ENCODE assay signal across 13 mouse cellular contexts in genomic region chr6:147022375-147023132, GRCm38 (mm10). TPM values are rescaled to one million over a fixed set of nuclear protein-coding genes. Genes with fewer than 3 reads are reported as not detected.
A peak's percentile ranks its signal among the peaks of the same experiment; 100 is the strongest.
DNase-seq lines count a peak whose midpoint lies in the region; ATAC-seq lines count a peak whose summit lies in the region.
"Had no signal": no experiment of that assay in that cellular context is flagged by ENCODE, and none has a peak within 500 bp of the region (broad histone marks: within the 10 kb centered on the region; RNA-seq: fewer than 3 reads in every experiment).

No protein-coding gene starts in this region.

- H3K9ac ChIP-seq in heart, embryonic 12.5 days = no peak overlapping the region
- no peak overlapping the region for H3K9ac ChIP-seq in forebrain, embryonic 13.5 days
- H3K9ac ChIP-seq: limb, embryonic 12.5 days; liver, embryonic 15.5 days had no signal

- no peaks in the 10 kb centered on the region for H3K27me3 ChIP-seq in heart, embryonic 12.5 days (replicated peaks)
- H3K27me3 ChIP-seq in forebrain, embryonic 13.5 days = no peaks in the 10 kb centered on the region
- H3K27me3 ChIP-seq: limb, embryonic 12.5 days; liver, embryonic 15.5 days had no signal

- H3K27ac ChIP-seq in heart, embryonic 12.5 days (ENCODE audit: poor library complexity, severe bottlenecking) = no peak overlapping the region
- H3K27ac ChIP-seq in forebrain, embryonic 13.5 days = no peak overlapping the region
- H3K27ac ChIP-seq: limb, embryonic 12.5 days; liver, embryonic 15.5 days; midbrain, embryonic 10.5 days had no signal

- H3K36me3 ChIP-seq in heart, embryonic 12.5 days = peaks cover 80% of the 10 kb centered on the region
- 0 out of 2 replicates have a peak, but pooled peaks cover 5% of the 10 kb centered on the region for H3K36me3 ChIP-seq in forebrain, embryonic 13.5 days (ENCODE audit: poor library complexity, severe bottlenecking)

- no peak overlapping the region for H3K4me2 ChIP-seq in heart, embryonic 12.5 days
- H3K4me2 ChIP-seq in forebrain, embryonic 13.5 days = no peak overlapping the region
- H3K4me2 ChIP-seq: limb, embryonic 12.5 days; liver, embryonic 15.5 days had no signal

- H3K4me3 ChIP-seq in heart, embryonic 12.5 days = no peak overlapping the region
- no peak overlapping the region for H3K4me3 ChIP-seq in forebrain, embryonic 13.5 days
- H3K4me3 ChIP-seq: limb, embryonic 12.5 days; liver, embryonic 15.5 days; midbrain, embryonic 10.5 days had no signal

- WGBS in heart, embryonic 12.5 days = 80% methylated on average over 16 of the region's 16 CpGs
- WGBS in forebrain, embryonic 13.5 days = 88% methylated on average over 16 of the region's 16 CpGs

- ATAC-seq in heart, embryonic 12.5 days (ENCODE audit: insufficient number of reproducible peaks, low FRiP score) = no peak
- no peak for ATAC-seq in forebrain, embryonic 13.5 days

- no peaks in the 10 kb centered on the region for H3K9me3 ChIP-seq in heart, embryonic 12.5 days (replicated peaks)
- H3K9me3 ChIP-seq in forebrain, embryonic 13.5 days (replicated peaks) = no peaks in the 10 kb centered on the region
- H3K9me3 ChIP-seq: limb, embryonic 12.5 days; liver, embryonic 15.5 days; midbrain, embryonic 10.5 days had no signal

- peak; percentile 95 for DNase-seq in heart, adult 11 months
- DNase-seq in right cerebral cortex, postnatal 25 days = peak; percentile 10
- no peak for DNase-seq in right cerebral cortex, postnatal 4 days
- DNase-seq in heart, adult 9 months (ENCODE audit: low spot score in 2 of 2) = peak; percentile 30 to 35
- peak; percentile 27 for DNase-seq in testis, postnatal 14 days (ENCODE audit: low spot score)
- DNase-seq: adrenal gland, postnatal 36 days; lung, postnatal 14 days; thymus, adult 2 months had no signal

- peaks cover 5% of the 10 kb centered on the region; the same call in 1 of the 2 replicates for H3K4me1 ChIP-seq in heart, embryonic 12.5 days (replicated peaks)
- no peaks in the 10 kb centered on the region for H3K4me1 ChIP-seq in forebrain, embryonic 13.5 days
- H3K4me1 ChIP-seq: limb, embryonic 12.5 days; liver, embryonic 15.5 days; midbrain, embryonic 10.5 days had no signal

RNA-seq across cellular contexts. Expression of gene Rep15, which starts 9.8 kb away (rescaled TPM):
- 0.83 and 1.1 TPM in 2 replicates for polyA plus RNA-seq in heart, embryonic 12.5 days (2016; fragmentation: Nextera tagmentation; extraction: Ambion mirVana)
- 0.62 and 0.97 TPM in 2 replicates for polyA plus RNA-seq in forebrain, embryonic 13.5 days (2015; fragmentation: Nextera tagmentation; extraction: Ambion mirVana)

RNA-seq across cellular contexts. Expression of gene Mrps35, which starts 20.0 kb away (rescaled TPM):
- 110 and 119 TPM in 2 replicates for polyA plus RNA-seq in heart, embryonic 12.5 days (2016; fragmentation: Nextera tagmentation; extraction: Ambion mirVana)
- polyA plus RNA-seq in forebrain, embryonic 13.5 days (2015; fragmentation: Nextera tagmentation; extraction: Ambion mirVana) = 99.0 and 112 TPM in 2 replicates
